Mouse (Mus musculus) left cerebral cortex, adult 2 months (tissue): ENCODE results near the gene Spint4. TPM values are rescaled to one million over a fixed set of nuclear protein-coding genes. Genes with fewer than 3 reads are reported as not detected.

ENCODE experiments used
- DNase-seq, 2 experiments: peaks; one replicate each; pipeline ENCODE4 v3.0.0; 2021 to 2022; ENCODE audit warnings: low spot score in 2 of 2, mixed read lengths in 1 of 2; ENCODE audit errors: extremely low spot score in 1 of 2
- H3K27ac ChIP-seq: fragments of 200-600 bp; 2 replicates; pipeline ENCODE4 v1.8.1; 2022
- H3K4me3 ChIP-seq: fragments of 200-600 bp; 2 replicates; pipeline ENCODE4 v1.8.1; 2022
- CTCF ChIP-seq: fragments of 200-600 bp; IDR thresholded peaks from 2 replicates; pipeline ENCODE4 v1.8.1; 2022; ENCODE audit warnings: antibody characterized with exemption, mild to moderate bottlenecking, moderate library complexity
- intact Hi-C: fragments of 180-260 bp; cut with DNase I; formaldehyde crosslinking; loops from one replicate; pipeline ENCODE4 v1.15.1; 2025
- long read RNA-seq, 2 experiments: library from polyadenylated mRNA; stranded (forward); transcript quantifications; one replicate each; pipeline ENCODE4 v2.0.0; 2021; ENCODE audit warnings: borderline mapping rate in 2 of 2
- total RNA-seq, 2 experiments: library from RNA; stranded (reverse); gene quantifications; 2 replicates each; pipeline ENCODE4 v1.2.3; 2021

Gene Spint4
- total RNA-seq = not detected
- long read RNA-seq, experiment 1 = 0 reads
- long read RNA-seq, experiment 2 = 0 reads

DNA sequence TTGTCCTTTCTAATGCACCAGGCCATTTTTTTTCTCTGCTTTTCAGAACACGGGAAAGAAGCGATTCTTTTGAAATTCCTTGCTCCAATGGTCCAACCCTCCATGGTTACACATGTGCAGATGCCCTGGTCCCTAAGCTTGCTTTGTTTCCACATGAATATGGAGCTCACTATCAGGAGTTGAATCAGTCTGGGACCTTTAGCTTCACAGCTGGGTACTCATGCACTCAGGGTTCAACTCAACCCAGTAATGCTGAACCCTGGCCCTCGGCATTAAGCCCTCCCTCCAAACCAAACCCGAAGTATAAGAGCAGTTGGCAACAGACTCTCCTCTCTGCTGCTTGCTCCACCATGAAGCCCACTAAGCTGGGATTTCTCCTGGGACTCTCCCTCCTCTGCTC lies at the start of gene Spint4:
Spint4 (plus strand) TSS at position 301 of the 400 bp plus-strand sequence.
- no peak within 1 kb of the TSS for H3K27ac ChIP-seq
- H3K4me3 ChIP-seq = no peak within 1 kb of the TSS
- DNase-seq = no peak
- no peak for TF ChIP-seq CTCF
- intact Hi-C loops = no loop called here

- TF ChIP-seq CTCF = peak; percentile 75
- intact Hi-C loops = no loop called here
- Histone ChIP-seq H3K4me3 (no peak within 1 kb of the TSS), H3K27ac (no peak within 1 kb of the TSS)
- DNase-seq = peak in 1 of 2 experiments; percentile 15
These were observed 42.4 kb upstream of the Spint4 start, which contains the start of gene Wfdc10 for GRCm38 (mm10) chr2:164655858-164656257. TSS of gene Wfdc10 (plus strand) at chr2:164656046.

DNA sequence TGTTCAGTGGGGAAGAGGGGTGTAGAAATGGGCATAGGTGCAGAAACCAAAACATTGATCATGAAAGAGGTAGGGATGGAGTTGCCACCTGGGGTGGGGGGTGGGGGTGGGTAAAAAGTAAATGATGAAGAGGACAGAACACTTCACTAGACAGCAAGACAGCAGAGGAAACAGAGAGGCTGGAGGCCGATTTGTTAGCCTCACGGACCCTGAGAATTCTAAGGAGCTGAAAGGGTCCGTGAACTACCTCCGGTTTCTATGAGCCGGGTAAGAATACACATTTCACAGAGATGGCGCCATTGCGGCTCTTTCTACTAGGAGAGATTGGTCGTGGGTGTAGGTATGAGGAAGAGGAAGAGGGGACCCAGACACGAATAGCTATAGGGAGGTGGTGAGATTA lies 41.8 kb upstream of the Spint4 start, which contains the start of gene Wfdc9:
Wfdc9 (minus strand) TSS at position 101 of the 400 bp plus-strand sequence.
- H3K27ac ChIP-seq = no peak within 1 kb of the TSS
- intact Hi-C loops = no loop called here
- no peak within 1 kb of the TSS for H3K4me3 ChIP-seq
- TF ChIP-seq CTCF = no peak
- no peak for DNase-seq

DNA sequence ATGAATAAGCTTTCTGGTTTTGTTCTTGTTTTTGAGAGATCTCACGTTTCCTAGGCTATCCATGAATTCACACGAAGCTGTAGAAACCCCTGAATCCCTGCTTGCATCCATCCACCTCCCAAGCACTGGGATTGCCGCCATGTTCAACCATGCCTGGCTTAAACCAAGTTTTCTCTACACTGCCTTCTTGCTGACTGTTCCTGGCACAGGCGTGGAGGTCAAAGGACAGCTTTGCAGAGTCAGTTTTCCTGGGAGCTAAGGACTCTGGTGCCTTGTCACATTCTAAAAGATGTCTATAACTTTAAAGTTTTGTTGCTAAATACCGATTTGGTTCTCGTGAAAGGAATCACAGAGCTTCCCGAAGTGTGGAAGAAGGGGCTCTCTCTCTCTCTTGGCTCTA lies 33.5 kb upstream of the Spint4 start:
- Histone ChIP-seq H3K27ac (no peak overlapping the region), H3K4me3 (no peak overlapping the region)
- TF ChIP-seq CTCF = no peak
- intact Hi-C loops = no loop called here
- no peak for DNase-seq

GRCm38 (mm10) chr2:164670261-164670660 lies 28.0 kb upstream of the Spint4 start:
- H3K4me3 ChIP-seq = no peak overlapping the region
- no peak for TF ChIP-seq CTCF
- no peak for DNase-seq
- intact Hi-C loops = no loop called here
- no peak overlapping the region for H3K27ac ChIP-seq

GRCm38 (mm10) chr2:164670938-164671337 lies 27.4 kb upstream of the Spint4 start:
- no peak for TF ChIP-seq CTCF
- no peak for DNase-seq
- no peak overlapping the region for H3K4me3 ChIP-seq
- no peak overlapping the region for H3K27ac ChIP-seq
- intact Hi-C loops = no loop called here

DNA sequence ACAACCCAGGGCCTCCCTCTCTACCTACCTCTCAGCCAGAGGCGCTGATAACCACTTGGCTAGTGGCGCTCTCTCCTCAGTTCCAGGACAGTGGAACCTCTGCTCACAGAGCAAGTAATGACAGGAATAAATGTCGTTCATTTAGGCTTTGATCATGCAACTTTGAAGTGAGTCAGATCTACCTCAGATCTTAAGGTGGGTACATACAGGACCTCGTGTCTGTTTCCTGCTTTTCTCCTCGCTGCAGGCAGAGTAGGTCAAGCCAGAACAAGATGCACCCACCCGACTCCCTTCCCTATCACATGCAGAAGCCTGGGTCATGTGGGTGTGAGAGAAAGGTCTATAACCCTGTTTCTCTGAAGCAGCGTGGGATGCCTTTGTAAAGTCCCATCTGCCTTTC lies 24.3 kb upstream of the Spint4 start, which contains the start of gene Wfdc11:
Wfdc11 (minus strand) TSS at position 101 of the 400 bp plus-strand sequence.
- Histone ChIP-seq H3K27ac (no peak within 1 kb of the TSS), H3K4me3 (no peak within 1 kb of the TSS)
- no peak for DNase-seq
- no peak for TF ChIP-seq CTCF
- intact Hi-C loops = no loop called here

DNA sequence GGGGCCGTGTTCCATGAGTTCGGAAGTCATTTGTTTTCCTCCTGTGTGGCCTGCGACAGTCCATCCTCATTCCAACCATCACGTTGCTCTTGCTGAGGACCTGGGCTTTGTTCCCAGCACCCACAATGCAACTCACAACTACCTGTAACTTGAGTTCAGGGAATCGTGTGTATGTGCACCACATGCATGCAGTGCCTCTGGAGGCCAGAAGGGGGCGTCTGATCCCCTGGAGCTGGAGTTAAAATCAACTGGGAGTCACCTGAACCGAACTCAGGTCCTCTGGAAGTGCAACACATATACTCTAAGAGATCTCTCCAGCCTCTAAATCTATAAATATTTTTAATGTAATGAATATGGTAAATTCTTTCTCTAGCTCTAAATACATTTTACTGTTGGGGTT lies 22.2 kb upstream of the Spint4 start:
- H3K27ac ChIP-seq = no peak overlapping the region
- no peak overlapping the region for H3K4me3 ChIP-seq
- DNase-seq = no peak
- no peak; the same call in 1 of the 2 replicates for TF ChIP-seq CTCF
- intact Hi-C loops = loop anchor here (5.0 kb wide), 1 partner anchor 111 kb away; the partner anchor contains the start of gene Snx21

DNA sequence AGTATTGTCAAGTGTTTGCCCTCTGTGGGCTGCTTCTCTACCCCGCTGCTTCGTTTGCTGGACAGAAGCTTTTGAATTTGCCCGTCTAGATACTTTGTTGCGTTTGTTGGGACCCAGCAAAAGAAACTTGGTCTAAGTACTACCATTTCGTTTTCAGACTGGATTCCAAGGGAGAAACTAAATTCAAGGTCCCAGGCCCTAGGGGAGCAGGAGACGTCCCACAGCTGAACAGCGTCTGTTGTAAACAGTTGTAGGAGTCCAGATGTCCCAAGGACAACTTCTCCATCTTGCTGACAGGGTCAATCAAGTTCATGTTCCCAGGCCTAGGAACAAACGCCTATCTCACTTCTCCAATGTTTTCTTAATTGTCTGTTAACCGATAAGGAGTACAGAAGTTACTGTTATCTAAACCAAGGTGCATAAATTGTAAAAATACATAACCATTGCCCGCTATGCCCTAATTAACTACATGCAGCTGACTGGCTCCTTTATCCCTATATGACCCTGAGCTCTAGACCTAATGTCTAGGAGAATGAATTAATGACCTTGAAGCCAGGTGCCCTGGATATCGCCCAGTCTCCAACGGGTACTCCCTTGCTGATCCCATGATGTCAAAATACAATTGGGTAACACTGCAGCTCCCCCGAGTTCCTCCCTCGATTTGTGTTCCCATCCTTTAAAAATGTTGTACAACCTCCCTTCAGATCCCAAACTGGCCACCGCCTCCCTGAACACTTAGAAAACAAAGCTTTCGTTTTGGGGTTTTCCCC lies 21.2 kb upstream of the Spint4 start:
- intact Hi-C loops = loop anchor here (5.0 kb wide), 1 partner anchor 110 kb away; the partner anchor contains the start of gene Snx21
- Histone ChIP-seq H3K4me3 (no peak overlapping the region), H3K27ac (no peak overlapping the region)
- DNase-seq = no peak
- no peak for TF ChIP-seq CTCF

DNA sequence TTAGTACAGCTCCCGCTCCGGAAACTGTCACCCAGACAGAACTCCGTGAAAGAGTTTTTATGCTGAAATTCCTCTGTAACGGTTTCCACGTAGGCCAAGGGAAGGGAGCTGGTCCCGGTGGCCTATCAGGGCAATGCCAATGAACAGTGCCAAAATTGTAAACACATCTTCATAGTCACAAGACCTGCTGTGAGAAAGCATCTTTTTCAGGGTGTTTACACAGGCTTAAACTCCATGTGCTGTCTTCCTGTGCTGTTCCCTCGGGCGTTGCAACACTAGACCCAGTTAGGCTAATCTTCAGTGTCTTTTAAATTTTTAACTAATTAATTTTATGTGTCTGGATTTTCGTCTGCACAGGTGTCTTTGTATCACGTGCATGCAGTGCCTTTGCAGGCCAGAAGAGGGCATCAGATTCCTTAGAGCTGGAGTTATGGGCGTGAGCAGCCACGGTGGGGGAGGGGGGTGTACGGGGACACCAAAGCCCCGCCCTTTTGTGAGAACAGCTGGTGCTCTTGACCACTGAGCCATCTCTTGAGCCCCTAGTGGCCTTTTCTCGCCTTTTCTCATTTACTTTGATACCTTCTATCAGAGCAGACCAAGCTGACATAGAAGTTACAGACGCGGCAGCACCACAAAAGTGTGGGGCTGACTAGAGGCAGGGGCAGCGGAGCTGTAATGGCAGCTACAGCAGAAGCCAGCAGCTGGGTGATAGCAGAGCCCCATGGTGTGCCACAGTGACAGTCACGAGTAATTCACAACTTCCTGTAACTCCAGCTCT lies 19.3 kb upstream of the Spint4 start:
- Histone ChIP-seq H3K27ac (no peak overlapping the region), H3K4me3 (no peak overlapping the region)
- DNase-seq = peak; percentile 46 to 62
- intact Hi-C loops = loop anchor here (2.0 to 5.0 kb wide), 2 partner anchors 48 to 108 kb away; partner anchors contain the start of gene Snx21
- TF ChIP-seq CTCF = peak; percentile 64

- no peak for DNase-seq
These were observed 18.4 kb upstream of the Spint4 start for GRCm38 (mm10) chr2:164679906-164680305.

GRCm38 (mm10) chr2:164684807-164685206 lies 13.5 kb upstream of the Spint4 start, which contains the start of gene Wfdc13:
TSS of gene Wfdc13 (plus strand) at chr2:164685107.
- intact Hi-C loops = no loop called here
- TF ChIP-seq CTCF = no peak

More at GRCm38 (mm10) chr2:164679906-164680305, 18.4 kb upstream of the Spint4 start:
- Histone ChIP-seq H3K27ac (no peak overlapping the region), H3K4me3 (no peak overlapping the region)
- no peak for TF ChIP-seq CTCF
- intact Hi-C loops = loop anchor here (2.0 to 5.0 kb wide), 2 partner anchors 47 to 107 kb away; partner anchors contain the start of gene Snx21

More at GRCm38 (mm10) chr2:164684807-164685206, 13.5 kb upstream of the Spint4 start, which contains the start of gene Wfdc13:
- Histone ChIP-seq H3K4me3 (no peak within 1 kb of the TSS), H3K27ac (no peak within 1 kb of the TSS)
- no peak for DNase-seq
